ENCODE assay signal across 27 mouse cellular contexts in the genomic region with DNA sequence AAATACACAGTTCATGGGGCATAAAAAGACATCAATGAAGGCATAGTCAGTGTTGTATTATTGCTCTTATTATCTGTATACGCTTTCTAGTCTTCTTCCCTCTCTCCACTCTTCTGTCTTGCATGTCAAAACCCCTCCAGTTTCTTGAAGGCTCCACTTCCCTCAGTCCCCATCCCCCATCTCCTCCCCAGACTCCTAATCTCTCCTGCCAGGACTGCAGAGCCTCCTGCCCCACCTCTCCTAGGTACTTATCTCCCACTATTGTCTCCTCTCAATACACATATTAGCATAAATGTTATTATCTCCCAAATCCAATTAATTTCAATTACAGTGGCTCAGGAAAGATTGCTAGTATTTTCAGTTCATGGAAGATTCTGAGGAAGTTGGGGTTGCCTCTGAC.
DNase-seq lines count a peak whose midpoint lies in the region; ATAC-seq lines count a peak whose summit lies in the region.
"Had no signal": no experiment of that assay in that cellular context is flagged by ENCODE, and none has a peak within 500 bp of the region (broad histone marks: within the 10 kb centered on the region; RNA-seq: fewer than 3 reads in every experiment).

No protein-coding gene starts in this region.

- no peak overlapping the region for H3K9ac ChIP-seq in forebrain, embryonic 16.5 days (replicated peaks; ENCODE audit: low read depth, low read length)
- no peak overlapping the region for H3K9ac ChIP-seq in forebrain, embryonic 14.5 days (ENCODE audit: low read length)
- no peak overlapping the region for H3K9ac ChIP-seq in heart, embryonic 12.5 days
- H3K9ac ChIP-seq: embryonic facial prominence, embryonic 13.5 days; heart, embryonic 13.5 days; hindbrain, embryonic 14.5 days had no signal

- ATAC-seq in forebrain, embryonic 16.5 days, result peak; percentile 47; the same call in 1 of the 2 replicates
- no peak for ATAC-seq in forebrain, embryonic 14.5 days
- ATAC-seq in heart, embryonic 12.5 days (ENCODE audit: insufficient number of reproducible peaks, low FRiP score), result 0 out of 2 replicates have a peak, but pooled peaks have one; percentile 48
- ATAC-seq: CD4-positive, CD25-positive, alpha-beta regulatory T cell, adult 4 months; inflammation-experienced regulatory T-cells, adult 6 months; intestine, embryonic 16.5 days had no signal

- no peak for DNase-seq in forebrain, embryonic 14.5 days (ENCODE audit: low spot score)
- no peak for DNase-seq in heart, adult 11 months
- peak; percentile 26 for DNase-seq in retina, postnatal 1 day
- no peak for DNase-seq in retina, embryonic 14.5 days (ENCODE audit: low spot score)
- DNase-seq in thymus, postnatal 0 days (ENCODE audit: low spot score), result no peak
- DNase-seq: adrenal gland, adult 2 months; adrenal gland, postnatal 14 days; cerebellum, adult 11 months; cerebellum, adult 9-11 months; cerebellum, postnatal 36 days; embryo, embryonic 11 days; gastrocnemius, postnatal 25 days; heart, adult 2 months; heart, postnatal 14 days; heart, postnatal 4 days; kidney, adult 18-20 months had no signal

- 0 out of 2 replicates have a peak, but pooled peaks cover 2% of the 10 kb centered on the region for H3K4me1 ChIP-seq in forebrain, embryonic 16.5 days (replicated peaks; ENCODE audit: control insufficient read depth, insufficient read depth, low read length)
- no peaks in the 10 kb centered on the region for H3K4me1 ChIP-seq in forebrain, embryonic 14.5 days (ENCODE audit: control insufficient read depth, insufficient read depth, low read length)
- H3K4me1 ChIP-seq in heart, embryonic 12.5 days (replicated peaks), result no peaks in the 10 kb centered on the region
- H3K4me1 ChIP-seq: embryonic facial prominence, embryonic 10.5 days; embryonic facial prominence, embryonic 13.5 days; heart, embryonic 13.5 days had no signal

- H3K9me3 ChIP-seq in forebrain, embryonic 16.5 days (ENCODE audit: control insufficient read depth, low read length), result no peaks in the 10 kb centered on the region
- no peaks in the 10 kb centered on the region for H3K9me3 ChIP-seq in forebrain, embryonic 14.5 days (replicated peaks; ENCODE audit: control insufficient read depth, low read length)
- H3K9me3 ChIP-seq in heart, embryonic 12.5 days (replicated peaks), result no peaks in the 10 kb centered on the region
- H3K9me3 ChIP-seq: embryonic facial prominence, embryonic 10.5 days; embryonic facial prominence, embryonic 13.5 days; heart, embryonic 13.5 days had no signal

- H3K36me3 ChIP-seq in forebrain, embryonic 16.5 days (ENCODE audit: control insufficient read depth, insufficient read depth), result no peaks in the 10 kb centered on the region
- H3K36me3 ChIP-seq in forebrain, embryonic 14.5 days (ENCODE audit: control insufficient read depth, insufficient read depth, low read length), result no peaks in the 10 kb centered on the region
- H3K36me3 ChIP-seq in heart, embryonic 12.5 days, result no peaks in the 10 kb centered on the region
- H3K36me3 ChIP-seq: embryonic facial prominence, embryonic 10.5 days; embryonic facial prominence, embryonic 13.5 days; heart, embryonic 13.5 days had no signal

- H3K4me3 ChIP-seq in forebrain, embryonic 16.5 days (replicated peaks; ENCODE audit: low read length), result no peak overlapping the region
- no peak overlapping the region for H3K4me3 ChIP-seq in forebrain, embryonic 14.5 days (ENCODE audit: low read depth, low read length)
- H3K4me3 ChIP-seq in heart, embryonic 12.5 days, result no peak overlapping the region
- H3K4me3 ChIP-seq: embryonic facial prominence, embryonic 10.5 days; embryonic facial prominence, embryonic 13.5 days; erythroblast, embryonic 14.5 days; heart, adult 2 months; heart, embryonic 13.5 days had no signal

- H3K27ac ChIP-seq in forebrain, embryonic 16.5 days (ENCODE audit: low read length), result no peak overlapping the region
- no peak overlapping the region for H3K27ac ChIP-seq in forebrain, embryonic 14.5 days (ENCODE audit: low read depth, low read length)
- no peak overlapping the region for H3K27ac ChIP-seq in heart, embryonic 12.5 days (ENCODE audit: poor library complexity, severe bottlenecking)
- H3K27ac ChIP-seq: embryonic facial prominence, embryonic 10.5 days; embryonic facial prominence, embryonic 13.5 days; heart, adult 2 months; heart, embryonic 13.5 days; hindbrain, embryonic 14.5 days; hindbrain, postnatal 0 days had no signal

- H3K4me2 ChIP-seq in forebrain, embryonic 16.5 days (ENCODE audit: low read length), result no peak overlapping the region
- H3K4me2 ChIP-seq in forebrain, embryonic 14.5 days (ENCODE audit: low read length), result no peak overlapping the region
- no peak overlapping the region for H3K4me2 ChIP-seq in heart, embryonic 12.5 days
- H3K4me2 ChIP-seq: embryonic facial prominence, embryonic 13.5 days; heart, embryonic 13.5 days; hindbrain, embryonic 14.5 days had no signal

- 44% methylated on average over 1 of the region's 1 CpGs for WGBS in forebrain, embryonic 16.5 days
- 43% methylated on average over 1 of the region's 1 CpGs for WGBS in forebrain, embryonic 14.5 days
- 50% methylated on average over 1 of the region's 1 CpGs for WGBS in heart, embryonic 12.5 days

- no peaks in the 10 kb centered on the region for H3K27me3 ChIP-seq in forebrain, embryonic 16.5 days (replicated peaks; ENCODE audit: control insufficient read depth, insufficient read depth, low read length)
- H3K27me3 ChIP-seq in forebrain, embryonic 14.5 days (replicated peaks; ENCODE audit: control insufficient read depth, insufficient read depth, low read length), result no peaks in the 10 kb centered on the region
- no peaks in the 10 kb centered on the region for H3K27me3 ChIP-seq in heart, embryonic 12.5 days (replicated peaks)
- H3K27me3 ChIP-seq: embryonic facial prominence, embryonic 13.5 days; heart, embryonic 13.5 days had no signal
